Mouse (Mus musculus) E14TG2a.4 (cell line): ENCODE results near the gene Tcf7l2.

Source experiments
- H3K27me3 ChIP-seq: 2 replicates; pipeline ENCODE4 v1.6.1; 2014; ENCODE audit warnings: low read length, control low read depth; ENCODE audit not compliant: insufficient read depth
- H3K36me3 ChIP-seq: 2 replicates; pipeline ENCODE4 v1.6.1; 2014; ENCODE audit warnings: low read length, control low read depth; ENCODE audit not compliant: insufficient read depth
- H3K4me1 ChIP-seq: replicated peaks from 2 replicates; pipeline ENCODE4 v1.6.1; 2014; ENCODE audit warnings: low read depth, low read length, control low read depth
- H3K4me3 ChIP-seq: replicated peaks from 2 replicates; pipeline ENCODE4 v1.5.1; 2014; ENCODE audit warnings: mild to moderate bottlenecking, low read length
- H3K9me3 ChIP-seq: 2 replicates; pipeline ENCODE4 v1.6.1; 2014; ENCODE audit warnings: low read length, control low read depth
- CTCF ChIP-seq: conservative IDR thresholded peaks from 2 replicates; pipeline ENCODE4 v1.5.1; 2014; ENCODE audit warnings: low read length
- NANOG ChIP-seq: IDR thresholded peaks from 2 replicates; pipeline ENCODE4 v1.6.1; 2014; ENCODE audit warnings: borderline replicate concordance, low read length, mixed read lengths
- POU5F1 ChIP-seq: IDR thresholded peaks from 2 replicates; pipeline ENCODE4 v1.6.1; 2014; ENCODE audit warnings: low read length, borderline replicate concordance

The Tcf7l2 gene

GRCm38 (mm10) chr19:55767579-55767978 lies 26.0 kb downstream of the Tcf7l2 start:
- no peaks in the 10 kb centered on the region for H3K36me3 ChIP-seq
- peaks cover 25% of the 10 kb centered on the region for H3K4me1 ChIP-seq
- TF ChIP-seq NANOG: no peak
- TF ChIP-seq CTCF: no peak
- no peak for TF ChIP-seq POU5F1
- H3K27me3 ChIP-seq: no peaks in the 10 kb centered on the region
- no peaks in the 10 kb centered on the region for H3K9me3 ChIP-seq
- H3K4me3 ChIP-seq: no peak overlapping the region

GRCm38 (mm10) chr19:55768246-55768645 lies 26.6 kb downstream of the Tcf7l2 start:
- Histone ChIP-seq H3K4me1 (peaks cover 21% of the 10 kb centered on the region), H3K27me3 (no peaks in the 10 kb centered on the region), H3K9me3 (no peaks in the 10 kb centered on the region), H3K36me3 (no peaks in the 10 kb centered on the region), H3K4me3 (no peak overlapping the region)
- TF ChIP-seq POU5F1: no peak
- no peak for TF ChIP-seq CTCF
- TF ChIP-seq NANOG: no peak

GRCm38 (mm10) chr19:55768889-55769288 lies 27.3 kb downstream of the Tcf7l2 start:
- peaks cover 14% of the 10 kb centered on the region for H3K4me1 ChIP-seq
- no peaks in the 10 kb centered on the region for H3K27me3 ChIP-seq
- no peaks in the 10 kb centered on the region for H3K36me3 ChIP-seq
- TF ChIP-seq NANOG: no peak
- TF ChIP-seq POU5F1: no peak
- no peak for TF ChIP-seq CTCF
- no peaks in the 10 kb centered on the region for H3K9me3 ChIP-seq
- H3K4me3 ChIP-seq: no peak overlapping the region

- Histone ChIP-seq H3K36me3 (no peaks in the 10 kb centered on the region), H3K4me3 (no peak overlapping the region), H3K27me3 (peaks cover 4% of the 10 kb centered on the region; the same call in 1 of the 2 replicates), H3K4me1 (no peaks in the 10 kb centered on the region), H3K9me3 (no peaks in the 10 kb centered on the region)
- TF ChIP-seq CTCF (no peak), NANOG (no peak), POU5F1 (no peak)
These were observed 32.7 kb downstream of the Tcf7l2 start for GRCm38 (mm10) chr19:55774334-55774733.

- no peaks in the 10 kb centered on the region for H3K36me3 ChIP-seq
- no peaks in the 10 kb centered on the region for H3K9me3 ChIP-seq
- H3K4me1 ChIP-seq: 0 out of 2 replicates have a peak, but pooled peaks cover 3% of the 10 kb centered on the region
- TF ChIP-seq POU5F1: no peak
- TF ChIP-seq CTCF: no peak
- TF ChIP-seq NANOG: no peak
- H3K4me3 ChIP-seq: no peak overlapping the region
- H3K27me3 ChIP-seq: peaks cover 4% of the 10 kb centered on the region; the same call in 1 of the 2 replicates
These were observed 33.2 kb downstream of the Tcf7l2 start for GRCm38 (mm10) chr19:55774824-55775223.

- H3K4me1 ChIP-seq: peaks cover 8% of the 10 kb centered on the region
- no peaks in the 10 kb centered on the region; the same call in 1 of the 2 replicates for H3K27me3 ChIP-seq
- TF ChIP-seq POU5F1: no peak
- no peak for TF ChIP-seq NANOG
- TF ChIP-seq CTCF: no peak
- H3K9me3 ChIP-seq: no peaks in the 10 kb centered on the region
- H3K4me3 ChIP-seq: no peak overlapping the region
- no peaks in the 10 kb centered on the region for H3K36me3 ChIP-seq
These were observed 38.3 kb downstream of the Tcf7l2 start for GRCm38 (mm10) chr19:55779871-55780270.

GRCm38 (mm10) chr19:55781087-55781486 lies 39.5 kb downstream of the Tcf7l2 start:
- Histone ChIP-seq H3K27me3 (no peaks in the 10 kb centered on the region; the same call in 1 of the 2 replicates), H3K9me3 (no peaks in the 10 kb centered on the region), H3K4me3 (no peak overlapping the region), H3K36me3 (no peaks in the 10 kb centered on the region), H3K4me1 (peaks cover 14% of the 10 kb centered on the region)
- TF ChIP-seq NANOG (no peak), POU5F1 (no peak), CTCF (no peak)

- H3K4me1 ChIP-seq: peaks cover 14% of the 10 kb centered on the region
- TF ChIP-seq CTCF: no peak
- TF ChIP-seq POU5F1: no peak
- no peak for TF ChIP-seq NANOG
These were observed 40.1 kb downstream of the Tcf7l2 start for GRCm38 (mm10) chr19:55781681-55782080.

GRCm38 (mm10) chr19:55784796-55785418 lies 43.3 kb downstream of the Tcf7l2 start:
- Histone ChIP-seq H3K9me3 (peaks cover 10% of the 10 kb centered on the region), H3K4me1 (peaks cover 25% of the 10 kb centered on the region), H3K36me3 (no peaks in the 10 kb centered on the region), H3K4me3 (peak overlapping the region; percentile 41; the same call in 1 of the 2 replicates), H3K27me3 (no peaks in the 10 kb centered on the region; the same call in 1 of the 2 replicates)
- no peak for TF ChIP-seq POU5F1
- TF ChIP-seq NANOG: no peak
- TF ChIP-seq CTCF: no peak

More at GRCm38 (mm10) chr19:55781681-55782080, 40.1 kb downstream of the Tcf7l2 start:
- Histone ChIP-seq H3K9me3 (0 out of 2 replicates have a peak, but pooled peaks cover 2% of the 10 kb centered on the region), H3K36me3 (no peaks in the 10 kb centered on the region), H3K4me3 (no peak overlapping the region), H3K27me3 (no peaks in the 10 kb centered on the region; the same call in 1 of the 2 replicates)
